Mouse (Mus musculus) embryonic facial prominence, embryonic 13.5 days (tissue): ENCODE results near the gene Nln. TPM values are rescaled to one million over a fixed set of nuclear protein-coding genes. Genes with fewer than 3 reads are reported as not detected.

ENCODE experiments used
- ATAC-seq: fragments of 200-750 bp; cut with Nextera tagmentation; 2 replicates; pipeline ENCODE4 v1.8.0; 2017; ENCODE audit warnings: low read depth; ENCODE audit not compliant: insufficient number of reproducible peaks, insufficient read depth, low FRiP score, low TSS enrichment
- H3K27ac ChIP-seq: fragments of 300-500 bp; sonication (generic); 2 replicates; pipeline ENCODE4 v1.5.1; 2015; ENCODE audit warnings: moderate library complexity, mild to moderate bottlenecking, inconsistent platforms
- H3K27me3 ChIP-seq: fragments of 300-500 bp; sonication (generic); 2 replicates; pipeline ENCODE4 v1.6.1; 2015; ENCODE audit warnings: mild to moderate bottlenecking, inconsistent platforms
- H3K36me3 ChIP-seq: fragments of 300-500 bp; sonication (generic); 2 replicates; pipeline ENCODE4 v1.6.1; 2015; ENCODE audit warnings: mild to moderate bottlenecking, inconsistent platforms
- H3K4me1 ChIP-seq: fragments of 300-500 bp; sonication (generic); 2 replicates; pipeline ENCODE4 v1.6.1; 2015; ENCODE audit warnings: inconsistent platforms
- H3K4me2 ChIP-seq: fragments of 300-500 bp; sonication (generic); 2 replicates; pipeline ENCODE4 v1.6.1; 2015; ENCODE audit warnings: moderate library complexity, mild to moderate bottlenecking, inconsistent platforms
- H3K4me3 ChIP-seq: fragments of 300-500 bp; sonication (generic); 2 replicates; pipeline ENCODE4 v1.5.1; 2015; ENCODE audit warnings: mild to moderate bottlenecking, inconsistent platforms
- H3K9ac ChIP-seq: fragments of 300-500 bp; sonication (generic); 2 replicates; pipeline ENCODE4 v1.6.1; 2015; ENCODE audit warnings: mild to moderate bottlenecking, inconsistent platforms
- H3K9me3 ChIP-seq: fragments of 300-500 bp; sonication (generic); 2 replicates; pipeline ENCODE4 v1.6.1; 2016; ENCODE audit warnings: inconsistent platforms
- WGBS: fragments of 180-500 bp; shearing (Covaris S2); methylation state at CpG from one replicate; pipeline ENCODE4 v1.1.7; 2015; ENCODE audit warnings: mixed read lengths; 5-methylcytosine and 5-hydroxymethylcytosine counted together
- polyA plus RNA-seq: library from polyadenylated mRNA; unstranded; fragments of >200 nt; fragmentation: Nextera tagmentation; extraction: Ambion mirVana; gene quantifications from 2 replicates; pipeline ENCODE4 v1.2.1, GENCODE M21; 2015

Gene Nln
- polyA plus RNA-seq, 1 experiment from 2014 or later: 13.0 TPM

- H3K4me1 ChIP-seq: peaks cover 14% of the 10 kb centered on the region
- no peak overlapping the region for H3K4me3 ChIP-seq
- 40% methylated on average over 2 of the region's 2 CpGs for WGBS
- no peaks in the 10 kb centered on the region for H3K27me3 ChIP-seq
- no peak overlapping the region for H3K9ac ChIP-seq
- H3K4me2 ChIP-seq: no peak overlapping the region
- H3K27ac ChIP-seq: no peak overlapping the region
- ATAC-seq: no peak
- H3K9me3 ChIP-seq: no peaks in the 10 kb centered on the region
- no peaks in the 10 kb centered on the region for H3K36me3 ChIP-seq
These were observed 43.6 kb downstream of the Nln start for GRCm38 (mm10) chr13:104065649-104066347.

DNA sequence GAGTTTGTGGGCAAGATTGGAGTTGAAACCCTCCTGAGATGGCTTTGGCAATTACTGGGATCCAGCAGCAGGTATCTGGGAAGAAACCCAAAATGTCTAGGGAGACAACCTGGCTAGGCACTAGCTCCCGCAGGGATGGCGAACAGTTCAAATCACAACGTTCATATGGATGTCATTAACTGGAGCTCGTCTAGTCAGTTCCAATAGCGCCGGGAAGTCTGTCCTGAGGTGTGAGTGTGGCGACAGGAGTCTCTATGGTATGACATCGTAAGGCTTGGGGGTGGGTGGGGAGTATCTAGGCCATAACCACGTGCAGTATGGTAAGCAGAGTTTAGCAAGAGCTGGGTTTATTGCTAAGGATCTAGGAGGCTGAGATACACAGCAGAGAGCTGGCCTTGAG, 46.4 kb downstream of the Nln start:
- Histone ChIP-seq H3K4me2 (no peak overlapping the region), H3K4me3 (no peak overlapping the region), H3K9me3 (no peaks in the 10 kb centered on the region), H3K27me3 (no peaks in the 10 kb centered on the region), H3K9ac (no peak overlapping the region), H3K27ac (no peak overlapping the region), H3K36me3 (peaks cover 5% of the 10 kb centered on the region; the same call in 1 of the 2 replicates), H3K4me1 (peaks cover 14% of the 10 kb centered on the region)
- whole genome bisulfite sequencing: 37% methylated on average over 9 of the region's 9 CpGs
- ATAC-seq: no peak

DNA sequence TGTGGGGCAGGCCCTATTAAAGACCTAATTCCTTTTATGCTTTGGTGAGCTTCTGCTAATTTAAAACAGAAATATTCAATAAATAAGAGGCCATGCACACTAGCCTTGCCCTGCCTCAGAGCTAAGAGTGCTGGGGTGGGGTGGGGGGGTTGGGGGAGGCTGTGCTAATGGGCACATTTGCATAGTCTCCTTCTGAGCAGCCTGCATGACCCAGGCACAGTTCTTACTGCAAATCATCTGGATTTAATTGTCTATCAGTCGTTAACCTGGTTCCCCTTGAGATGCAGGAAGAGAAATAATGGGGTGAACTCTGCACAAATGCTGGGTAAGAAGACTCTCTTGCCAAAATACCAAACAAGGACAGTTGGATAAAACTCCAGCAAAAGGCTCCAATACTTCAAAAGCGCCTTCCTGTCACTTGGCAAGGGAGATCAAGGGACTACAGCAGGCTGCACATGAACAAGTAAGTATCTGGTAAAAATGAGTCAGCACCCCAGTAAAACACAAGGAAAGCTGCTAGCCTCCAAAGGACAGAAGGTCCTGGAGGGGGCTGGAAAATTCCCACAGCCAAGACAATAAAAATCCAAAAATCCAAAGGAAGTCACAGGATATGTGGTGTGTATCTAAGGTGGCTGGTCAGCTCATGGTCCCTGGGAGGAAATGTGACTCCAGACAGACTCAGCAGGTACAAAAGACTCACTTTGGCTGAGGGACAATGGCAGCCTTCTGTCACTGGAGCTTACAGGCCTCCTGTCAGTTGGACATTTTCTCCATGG, 47.3 kb downstream of the Nln start:
- H3K36me3 ChIP-seq: peaks cover 5% of the 10 kb centered on the region; the same call in 1 of the 2 replicates
- H3K4me2 ChIP-seq: no peak overlapping the region
- H3K27ac ChIP-seq: no peak overlapping the region
- no peaks in the 10 kb centered on the region for H3K27me3 ChIP-seq
- H3K4me3 ChIP-seq: no peak overlapping the region
- ATAC-seq: no peak
- peaks cover 14% of the 10 kb centered on the region for H3K4me1 ChIP-seq
- no peak overlapping the region for H3K9ac ChIP-seq
- H3K9me3 ChIP-seq: no peaks in the 10 kb centered on the region
- 43% methylated on average over 2 of the region's 2 CpGs for WGBS

- H3K27me3 ChIP-seq: no peaks in the 10 kb centered on the region
- ATAC-seq: no peak
- no peak overlapping the region for H3K9ac ChIP-seq
- no peak overlapping the region for H3K27ac ChIP-seq
- H3K36me3 ChIP-seq: peaks cover 12% of the 10 kb centered on the region; the same call in 1 of the 2 replicates
- no peak overlapping the region for H3K4me3 ChIP-seq
- no peaks in the 10 kb centered on the region for H3K9me3 ChIP-seq
- peaks cover 14% of the 10 kb centered on the region for H3K4me1 ChIP-seq
- WGBS: 53% methylated on average over 1 of the region's 1 CpGs
- H3K4me2 ChIP-seq: no peak overlapping the region
These were observed 49.2 kb downstream of the Nln start for GRCm38 (mm10) chr13:104060231-104060630.

- Histone ChIP-seq H3K27me3 (no peaks in the 10 kb centered on the region), H3K4me3 (no peak overlapping the region), H3K4me1 (peaks cover 14% of the 10 kb centered on the region), H3K27ac (no peak overlapping the region), H3K9me3 (no peaks in the 10 kb centered on the region), H3K9ac (no peak overlapping the region), H3K36me3 (peaks cover 12% of the 10 kb centered on the region; the same call in 1 of the 2 replicates), H3K4me2 (no peak overlapping the region)
- no peak for ATAC-seq
- WGBS: 82% methylated on average over 4 of the region's 4 CpGs
These were observed 49.9 kb downstream of the Nln start for GRCm38 (mm10) chr13:104059536-104059935.

GRCm38 (mm10) chr13:104058761-104059160, 50.7 kb downstream of the Nln start:
- H3K9ac ChIP-seq: no peak overlapping the region
- no peak for ATAC-seq
- peaks cover 12% of the 10 kb centered on the region; the same call in 1 of the 2 replicates for H3K36me3 ChIP-seq
- no peak overlapping the region for H3K27ac ChIP-seq
- H3K4me3 ChIP-seq: no peak overlapping the region
- H3K4me1 ChIP-seq: peaks cover 14% of the 10 kb centered on the region
- H3K9me3 ChIP-seq: no peaks in the 10 kb centered on the region
- WGBS: 94% methylated on average over 9 of the region's 9 CpGs
- no peak overlapping the region for H3K4me2 ChIP-seq
- no peaks in the 10 kb centered on the region for H3K27me3 ChIP-seq

- Histone ChIP-seq H3K9ac (no peak overlapping the region), H3K27me3 (no peaks in the 10 kb centered on the region), H3K9me3 (no peaks in the 10 kb centered on the region), H3K4me3 (no peak overlapping the region), H3K4me1 (no peaks in the 10 kb centered on the region), H3K4me2 (no peak overlapping the region), H3K27ac (no peak overlapping the region), H3K36me3 (peaks cover 8% of the 10 kb centered on the region; the same call in 1 of the 2 replicates)
- no peak for ATAC-seq
- 88% methylated on average over 9 of the region's 9 CpGs for WGBS
These were observed 57.1 kb downstream of the Nln start for GRCm38 (mm10) chr13:104052271-104052753.

DNA sequence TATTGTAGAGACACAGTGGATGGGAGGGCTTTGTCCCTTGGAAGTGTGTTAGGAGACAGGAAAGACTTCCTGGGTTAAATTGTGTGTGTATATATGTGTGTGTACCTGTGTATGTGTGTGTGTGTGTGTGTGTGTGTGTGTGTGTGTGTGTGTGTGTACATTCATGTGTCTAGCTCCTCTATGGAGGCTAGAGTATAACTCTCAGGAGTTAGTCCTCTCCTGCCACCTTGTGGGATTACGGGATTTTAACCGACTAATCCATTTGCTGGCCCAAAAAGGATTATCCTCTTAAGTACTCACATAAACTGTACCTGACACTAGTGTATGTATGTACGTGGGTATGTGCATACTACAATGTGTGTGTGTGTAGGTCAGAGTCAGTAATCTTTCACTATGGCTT, 60.6 kb downstream of the Nln start:
- ATAC-seq: no peak
- no peak overlapping the region for H3K9ac ChIP-seq
- H3K27me3 ChIP-seq: no peaks in the 10 kb centered on the region
- peaks cover 6% of the 10 kb centered on the region; the same call in 1 of the 2 replicates for H3K36me3 ChIP-seq
- H3K4me1 ChIP-seq: no peaks in the 10 kb centered on the region; the same call in 1 of the 2 replicates
- no peaks in the 10 kb centered on the region for H3K9me3 ChIP-seq
- H3K4me2 ChIP-seq: no peak overlapping the region
- no peak overlapping the region for H3K27ac ChIP-seq
- WGBS: 58% methylated on average over 3 of the region's 3 CpGs
- H3K4me3 ChIP-seq: no peak overlapping the region

DNA sequence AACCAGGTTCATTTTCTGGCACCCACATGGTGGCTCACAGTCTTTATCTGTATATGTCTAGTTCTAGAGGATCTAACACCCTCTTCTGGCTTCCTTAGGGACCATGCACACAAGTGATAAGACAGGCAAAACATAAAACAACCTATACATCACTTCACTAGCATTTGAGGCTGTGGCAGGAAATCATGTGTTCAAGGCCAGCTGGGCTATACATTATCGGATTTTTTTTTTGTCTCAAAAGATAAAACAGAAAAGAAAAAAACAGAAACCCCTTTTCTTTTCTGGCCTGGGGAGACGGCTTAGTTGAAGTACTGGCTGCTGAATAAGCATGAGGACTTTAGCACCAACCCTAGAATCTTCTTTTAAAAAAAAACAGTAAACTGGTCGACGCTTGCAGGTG, 64.3 kb downstream of the Nln start:
- H3K27me3 ChIP-seq: no peaks in the 10 kb centered on the region
- no peak overlapping the region for H3K4me3 ChIP-seq
- H3K9ac ChIP-seq: no peak overlapping the region
- H3K36me3 ChIP-seq: peaks cover 6% of the 10 kb centered on the region; the same call in 1 of the 2 replicates
- H3K27ac ChIP-seq: no peak overlapping the region
- ATAC-seq: no peak
- WGBS: 82% methylated on average over 4 of the region's 4 CpGs
- no peak overlapping the region for H3K4me2 ChIP-seq
- H3K9me3 ChIP-seq: no peaks in the 10 kb centered on the region
- peaks cover 2% of the 10 kb centered on the region for H3K4me1 ChIP-seq

- H3K4me2 ChIP-seq: no peak overlapping the region
- no peak for ATAC-seq
These were observed 65.1 kb downstream of the Nln start for GRCm38 (mm10) chr13:104044332-104044731.

GRCm38 (mm10) chr13:104042738-104043137, 66.7 kb downstream of the Nln start:
- Histone ChIP-seq H3K4me1 (peaks cover 25% of the 10 kb centered on the region), H3K4me2 (no peak overlapping the region), H3K27me3 (no peaks in the 10 kb centered on the region), H3K27ac (no peak overlapping the region), H3K4me3 (no peak overlapping the region), H3K36me3 (peaks cover 6% of the 10 kb centered on the region; the same call in 1 of the 2 replicates), H3K9ac (no peak overlapping the region), H3K9me3 (no peaks in the 10 kb centered on the region)
- 79% methylated on average over 8 of the region's 8 CpGs for WGBS
- no peak for ATAC-seq

More at GRCm38 (mm10) chr13:104044332-104044731, 65.1 kb downstream of the Nln start:
- Histone ChIP-seq H3K4me3 (no peak overlapping the region), H3K4me1 (peaks cover 9% of the 10 kb centered on the region), H3K36me3 (peaks cover 6% of the 10 kb centered on the region; the same call in 1 of the 2 replicates), H3K27ac (no peak overlapping the region), H3K9me3 (no peaks in the 10 kb centered on the region), H3K27me3 (no peaks in the 10 kb centered on the region), H3K9ac (no peak overlapping the region)
- 88% methylated on average over 4 of the region's 4 CpGs for WGBS
